Mouse (Mus musculus) heart, embryonic 14.5 days (tissue): Measurements from ENCODE around the gene Pde9a. TPM values are rescaled to one million over a fixed set of nuclear protein-coding genes. Genes with fewer than 3 reads are reported as not detected.
A peak's percentile ranks its signal among the peaks of the same experiment; 100 is the strongest.

Source experiments
- ATAC-seq: fragments of 200-750 bp; cut with Nextera tagmentation; 2 replicates; pipeline ENCODE4 v1.8.0; 2017; ENCODE audit warnings: low read depth, moderate TSS enrichment; ENCODE audit not compliant: insufficient number of reproducible peaks, insufficient read depth, low FRiP score
- H3K27ac ChIP-seq, 2 experiments: fragments of 200-500 bp in 1 of 2; fragments of 300-500 bp in 1 of 2; sonication (generic) in 1 of 2; replicated peaks in 1 of 2; 2 replicates each; pipeline ENCODE4 v1.5.1; 2012 to 2014; ENCODE audit warnings: low read depth in 2 of 2, low read length in 2 of 2, control low read depth in 1 of 2, mild to moderate bottlenecking in 1 of 2, mixed read lengths in 1 of 2; ENCODE audit not compliant: control insufficient read depth in 1 of 2, insufficient read depth in 1 of 2
- H3K27me3 ChIP-seq: fragments of 300-500 bp; sonication (generic); 2 replicates; pipeline ENCODE4 v1.6.1; 2014; ENCODE audit warnings: mild to moderate bottlenecking, low read length, control low read depth; ENCODE audit not compliant: control insufficient read depth, insufficient read depth
- H3K36me3 ChIP-seq: fragments of 300-500 bp; sonication (generic); 2 replicates; pipeline ENCODE4 v1.6.1; 2014; ENCODE audit warnings: mild to moderate bottlenecking, control low read depth, low read length, mixed read lengths; ENCODE audit not compliant: control insufficient read depth, insufficient read depth
- H3K4me1 ChIP-seq, 2 experiments: fragments of 200-500 bp in 1 of 2; fragments of 300-500 bp in 1 of 2; sonication (generic) in 1 of 2; 2 replicates each; pipeline ENCODE4 v1.6.1; 2012 to 2014; ENCODE audit warnings: low read length in 2 of 2, control low read depth in 1 of 2, mixed read lengths in 1 of 2; ENCODE audit not compliant: control insufficient read depth in 2 of 2, insufficient read depth in 2 of 2
- H3K4me2 ChIP-seq: fragments of 300-500 bp; sonication (generic); 2 replicates; pipeline ENCODE4 v1.6.1; 2014; ENCODE audit warnings: mild to moderate bottlenecking, low read length
- H3K4me3 ChIP-seq, 2 experiments: fragments of 200-500 bp in 1 of 2; fragments of 300-500 bp in 1 of 2; sonication (generic) in 1 of 2; 2 replicates each; pipeline ENCODE4 v1.5.1; 2012 to 2014; ENCODE audit warnings: low read length in 2 of 2, mild to moderate bottlenecking in 2 of 2, control low read depth in 1 of 2, low read depth in 1 of 2, moderate library complexity in 1 of 2; ENCODE audit not compliant: control insufficient read depth in 1 of 2, insufficient read depth in 1 of 2
- H3K9ac ChIP-seq: fragments of 300-500 bp; sonication (generic); 2 replicates; pipeline ENCODE4 v1.6.1; 2014; ENCODE audit warnings: mild to moderate bottlenecking, low read length
- H3K9me3 ChIP-seq: fragments of 300-500 bp; sonication (generic); 2 replicates; pipeline ENCODE4 v1.6.1; 2016; ENCODE audit warnings: low read length, control low read depth; ENCODE audit not compliant: control insufficient read depth
- WGBS: fragments of 180-500 bp; shearing (Covaris S2); extraction: QIAGEN DNeasy Blood & Tissue Kit; methylation state at CpG from one replicate; pipeline ENCODE4 v1.1.7; 2014; 5-methylcytosine and 5-hydroxymethylcytosine counted together
- polyA plus RNA-seq: library from polyadenylated mRNA; unstranded; fragments of >200 nt; fragmentation: Nextera tagmentation; extraction: Ambion mirVana; gene quantifications from 2 replicates; pipeline ENCODE4 v1.2.1, GENCODE M21; 2014

Gene Pde9a
- polyA plus RNA-seq, 1 experiment from 2014 or later, result 9.1 TPM

DNA sequence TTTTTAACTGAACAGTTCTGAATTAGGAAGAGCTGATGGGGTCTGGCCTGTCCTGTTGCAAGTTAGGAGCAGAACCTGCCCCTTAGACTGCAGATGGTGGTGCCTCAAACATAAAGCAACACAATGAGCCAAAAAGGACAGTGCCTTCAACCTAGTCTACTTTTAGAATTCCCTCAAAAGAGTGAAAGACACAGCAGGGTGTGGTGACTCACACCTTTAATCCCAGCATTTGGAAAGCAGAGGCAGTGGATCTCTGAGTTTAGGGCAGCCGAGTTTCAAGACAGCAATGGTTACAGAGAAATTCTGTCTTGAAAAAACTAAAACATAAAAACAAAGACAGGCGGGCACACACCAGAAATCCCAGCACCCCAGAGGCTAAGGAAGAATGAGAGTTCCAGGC is 117.9 kb downstream of the Pde9a start:
- Histone ChIP-seq H3K27ac (no peak overlapping the region), H3K4me1 (peaks cover 0 to 3% of the 10 kb centered on the region in 2 experiments; a peak in 1 of 4 replicates), H3K36me3 (peaks cover 93% of the 10 kb centered on the region), H3K4me3 (no peak overlapping the region), H3K9me3 (no peaks in the 10 kb centered on the region), H3K27me3 (no peaks in the 10 kb centered on the region), H3K9ac (no peak overlapping the region), H3K4me2 (no peak overlapping the region)
- ATAC-seq, result no peak
- WGBS, result 96% methylated on average over 2 of the region's 2 CpGs

- H3K36me3 ChIP-seq, result peaks cover 93% of the 10 kb centered on the region
- H3K4me3 ChIP-seq, result no peak overlapping the region
- H3K4me1 ChIP-seq, result peaks cover 0 to 3% of the 10 kb centered on the region in 2 experiments; a peak in 1 of 4 replicates
- no peak for ATAC-seq
- no peaks in the 10 kb centered on the region for H3K27me3 ChIP-seq
- H3K9ac ChIP-seq, result no peak overlapping the region
- no peak overlapping the region for H3K4me2 ChIP-seq
- H3K9me3 ChIP-seq, result no peaks in the 10 kb centered on the region
- WGBS, result 85% methylated on average over 5 of the region's 5 CpGs
- H3K27ac ChIP-seq, result no peak overlapping the region
Measured at GRCm38 (mm10) chr17:31505013-31505412, 119.0 kb downstream of the Pde9a start.

DNA sequence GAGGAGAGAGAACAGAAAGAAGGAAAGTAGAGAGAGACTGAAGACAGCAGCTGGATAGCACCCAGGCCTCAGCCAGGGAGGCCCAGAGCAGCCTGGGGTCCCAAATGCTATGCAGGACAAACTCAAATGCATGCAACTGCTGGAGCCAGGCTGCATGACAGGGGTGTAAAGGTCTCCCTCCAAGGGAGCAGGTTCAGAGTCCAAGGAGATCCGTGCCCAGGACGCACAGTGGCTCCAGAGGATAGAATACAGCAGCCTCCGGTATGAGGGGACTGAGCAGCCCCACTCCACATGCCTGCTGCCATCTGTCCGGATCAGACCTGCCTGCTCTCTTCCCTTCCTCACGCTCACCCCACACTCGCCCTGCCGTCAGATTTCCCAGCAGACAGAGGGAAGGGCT is 120.3 kb downstream of the Pde9a start:
- Histone ChIP-seq H3K36me3 (peaks cover 87% of the 10 kb centered on the region), H3K9ac (no peak overlapping the region), H3K4me1 (peaks cover 0 to 3% of the 10 kb centered on the region in 2 experiments; a peak in 1 of 4 replicates), H3K4me2 (no peak overlapping the region), H3K27ac (no peak overlapping the region), H3K27me3 (no peaks in the 10 kb centered on the region), H3K4me3 (no peak overlapping the region), H3K9me3 (no peaks in the 10 kb centered on the region)
- 85% methylated on average over 7 of the region's 7 CpGs for WGBS
- no peak for ATAC-seq

- peak overlapping the region; percentile 86 for H3K4me2 ChIP-seq
- H3K9ac ChIP-seq, result peak overlapping the region; percentile 85; the same call in 1 of the 2 replicates
- H3K27me3 ChIP-seq, result no peaks in the 10 kb centered on the region
- no peaks in the 10 kb centered on the region for H3K9me3 ChIP-seq
- ATAC-seq, result no peak
- no peak overlapping the region for H3K27ac ChIP-seq
- H3K4me3 ChIP-seq, result 0 out of 4 replicates have a peak overlapping the region, but pooled peaks of 1 of the 2 experiments have one; percentile 90
- H3K36me3 ChIP-seq, result peaks cover 43% of the 10 kb centered on the region
- 96% methylated on average over 6 of the region's 6 CpGs for WGBS
- peaks cover 0 to 5% of the 10 kb centered on the region in 2 experiments; a peak in 2 of 4 replicates for H3K4me1 ChIP-seq
Measured at GRCm38 (mm10) chr17:31510944-31511343, 124.9 kb downstream of the Pde9a start.

GRCm38 (mm10) chr17:31511792-31512495 is 125.9 kb downstream of the Pde9a start:
- Histone ChIP-seq H3K4me3 (peak overlapping the region; percentile 90), H3K9me3 (no peaks in the 10 kb centered on the region), H3K27me3 (no peaks in the 10 kb centered on the region), H3K9ac (peak overlapping the region; percentile 85), H3K4me2 (peak overlapping the region; percentile 86), H3K27ac (peak overlapping the region; percentile 74 to 79), H3K36me3 (peaks cover 34% of the 10 kb centered on the region), H3K4me1 (peaks cover 0 to 5% of the 10 kb centered on the region in 2 experiments; a peak in 2 of 4 replicates)
- peak; percentile 93 for ATAC-seq
- under 1% methylated on average over 55 of the region's 56 CpGs for WGBS

DNA sequence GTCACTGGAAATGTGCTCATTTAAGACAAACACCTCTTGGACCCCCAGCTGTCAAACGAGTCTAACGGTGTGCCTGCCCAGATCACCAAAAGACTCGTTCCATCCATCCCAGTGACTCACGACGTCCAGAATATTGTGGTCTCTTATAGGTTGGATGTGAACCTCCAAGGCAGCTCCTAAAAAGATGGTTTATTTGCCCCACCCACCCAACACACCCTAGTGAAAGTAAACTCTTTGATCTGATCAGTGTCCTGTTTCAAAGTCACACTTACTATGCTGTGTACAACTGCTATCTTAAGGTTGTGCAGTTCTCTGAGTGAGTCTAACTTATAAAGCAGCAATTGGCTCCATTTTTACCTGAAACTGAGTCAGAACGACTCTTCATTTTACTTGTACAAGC is 126.6 kb downstream of the Pde9a start:
- WGBS, result 15% methylated on average over 6 of the region's 6 CpGs
- H3K27me3 ChIP-seq, result no peaks in the 10 kb centered on the region
- H3K36me3 ChIP-seq, result peaks cover 28% of the 10 kb centered on the region
- ATAC-seq, result no peak
- peak overlapping the region; percentile 6 to 79; a peak in 2 of 4 replicates for H3K27ac ChIP-seq
- H3K4me1 ChIP-seq, result peaks cover 0 to 5% of the 10 kb centered on the region in 2 experiments; a peak in 2 of 4 replicates
- H3K9me3 ChIP-seq, result no peaks in the 10 kb centered on the region
- peak overlapping the region; percentile 90 for H3K4me3 ChIP-seq
- peak overlapping the region; percentile 86 for H3K4me2 ChIP-seq
- H3K9ac ChIP-seq, result peak overlapping the region; percentile 85

DNA sequence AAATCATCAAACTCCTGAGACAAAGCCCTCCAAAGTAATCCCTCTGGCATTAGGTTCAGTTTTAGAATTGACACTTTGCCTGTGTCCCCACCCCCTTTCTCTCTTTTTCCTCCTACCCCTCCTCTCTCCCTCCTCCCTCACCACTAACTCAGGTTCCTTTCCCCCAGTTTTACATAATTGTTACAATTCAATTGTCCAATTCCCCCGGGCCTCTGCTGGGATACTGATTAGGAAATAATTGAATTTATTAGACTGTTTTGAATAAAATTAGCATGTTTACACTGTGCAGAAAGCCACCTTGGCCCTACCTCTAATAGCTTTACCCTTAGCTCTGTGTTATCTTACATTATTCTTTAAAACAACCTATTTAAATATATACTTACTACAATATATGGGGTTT is 128.7 kb downstream of the Pde9a start:
- no peak overlapping the region for H3K27ac ChIP-seq
- WGBS, result 66% methylated on average over 1 of the region's 1 CpGs
- H3K4me1 ChIP-seq, result peaks cover 0 to 5% of the 10 kb centered on the region in 2 experiments; a peak in 2 of 4 replicates
- H3K36me3 ChIP-seq, result peaks cover 9% of the 10 kb centered on the region
- no peaks in the 10 kb centered on the region for H3K27me3 ChIP-seq
- no peak overlapping the region for H3K4me3 ChIP-seq
- H3K9ac ChIP-seq, result no peak overlapping the region
- ATAC-seq, result no peak
- no peak overlapping the region for H3K4me2 ChIP-seq
- no peaks in the 10 kb centered on the region for H3K9me3 ChIP-seq
